Mouse (Mus musculus): ENCODE results near the gene Atxn1.

GRCm38 (mm10) chr13:45511706-45512435 is 452.9 kb downstream of the Atxn1 start:
- TF ChIP-seq CTCF (IDR thresholded peaks at IDR 0.05; ENCODE audit: low read depth, low read length) (no peak), POLR2A (IDR thresholded peaks at IDR 0.05; ENCODE audit: borderline replicate concordance, low read depth, low read length) (no peak)
